Mouse (Mus musculus) embryonic fibroblast, embryonic 13.5 days (primary cell): ENCODE measurements around the gene Gstm5. TPM values are rescaled to one million over a fixed set of nuclear protein-coding genes. Genes with fewer than 3 reads are reported as not detected.

Source experiments
- H3K27ac ChIP-seq: 2 replicates; pipeline ENCODE4 v1.5.1; 2012; ENCODE audit warnings: low read length, control low read depth, inconsistent platforms; ENCODE audit not compliant: insufficient read depth
- H3K4me1 ChIP-seq: 2 replicates; pipeline ENCODE4 v1.6.1; 2011; ENCODE audit warnings: low read length; ENCODE audit not compliant: control insufficient read depth, insufficient read depth
- H3K4me3 ChIP-seq: 2 replicates; pipeline ENCODE4 v1.5.1; 2011; ENCODE audit warnings: mild to moderate bottlenecking, control low read depth, low read length; ENCODE audit not compliant: insufficient read depth
- CTCF ChIP-seq: IDR thresholded peaks from 2 replicates; pipeline ENCODE4 v1.5.1; 2011; ENCODE audit warnings: mild to moderate bottlenecking, control low read depth, low read length, moderate library complexity, borderline replicate concordance; ENCODE audit not compliant: insufficient read depth
- POLR2A ChIP-seq: IDR thresholded peaks from 2 replicates; pipeline ENCODE4 v1.6.1; 2011; ENCODE audit warnings: low read depth, mild to moderate bottlenecking, control low read depth, low read length, moderate library complexity
- polyA plus RNA-seq: library from polyadenylated mRNA; stranded (reverse); fragments of >200 nt; gene quantifications from 2 replicates; pipeline ENCODE4 v1.2.4, GENCODE M21; 2011; ENCODE audit warnings: low read depth; ENCODE audit not compliant: missing spikeins, insufficient read length

Gstm5 gene
- polyA plus RNA-seq, 1 experiment: 75.4 TPM

DNA sequence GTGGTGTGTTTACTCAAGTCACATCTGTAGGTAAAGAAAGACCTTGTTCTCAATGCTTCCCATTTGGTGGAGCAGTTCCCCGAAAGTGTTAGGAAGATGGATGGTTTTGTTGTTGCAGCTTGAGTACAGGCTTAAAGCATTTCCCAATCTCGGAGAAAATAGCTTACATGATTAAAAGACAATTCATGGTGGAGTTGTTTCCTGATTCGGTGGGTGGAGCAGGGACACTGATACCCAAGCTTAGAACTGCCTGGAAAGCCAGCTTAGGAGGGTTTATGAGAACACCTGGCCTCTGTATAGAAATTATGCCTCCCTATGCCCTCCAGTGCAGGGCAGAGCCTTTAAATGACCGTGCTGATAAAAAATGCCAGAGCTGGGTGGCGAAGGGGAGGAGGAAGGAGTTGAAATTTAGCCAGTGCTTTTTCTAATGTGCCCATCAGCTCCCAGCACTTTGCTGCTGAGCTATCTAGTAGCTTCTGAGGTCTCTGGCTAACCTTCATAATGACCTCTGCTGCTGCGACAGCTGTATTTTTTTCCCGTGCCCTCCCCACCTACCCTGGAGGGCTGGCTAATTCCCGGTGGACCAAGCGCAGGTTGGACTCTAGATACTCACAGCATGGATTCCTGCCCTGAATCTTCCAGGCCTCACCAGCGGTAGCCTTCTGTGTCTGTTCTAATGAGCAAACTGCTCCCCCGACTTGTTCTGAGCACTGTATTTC, 5.5 kb downstream of the Gstm5 start:
- no peak overlapping the region for H3K4me3 ChIP-seq
- no peak overlapping the region for H3K27ac ChIP-seq
- no peak for TF ChIP-seq CTCF
- TF ChIP-seq POLR2A: no peak
- H3K4me1 ChIP-seq: no peaks in the 10 kb centered on the region

DNA sequence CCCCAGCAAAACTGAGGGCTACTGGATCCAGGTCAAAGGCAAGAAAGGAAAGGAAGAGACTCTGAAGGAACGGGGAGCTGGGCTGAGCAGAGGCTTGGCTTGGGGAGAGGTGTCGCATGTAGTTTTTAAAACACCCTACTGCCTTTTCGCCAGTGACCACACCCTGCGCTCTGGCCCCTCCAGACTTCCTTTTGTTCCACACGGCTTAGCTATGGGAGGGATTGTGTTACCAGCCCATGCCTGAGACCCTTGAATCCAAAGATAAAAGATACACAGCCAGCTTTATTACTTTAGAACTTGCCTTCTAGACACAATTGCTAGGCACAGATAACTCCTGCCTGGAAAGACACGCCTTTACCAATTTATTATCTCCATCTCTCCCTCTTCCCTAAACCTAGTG, 10.3 kb downstream of the Gstm5 start:
- TF ChIP-seq POLR2A: no peak
- TF ChIP-seq CTCF: no peak
- Histone ChIP-seq H3K4me1 (no peaks in the 10 kb centered on the region), H3K4me3 (no peak overlapping the region), H3K27ac (no peak overlapping the region)

- no peaks in the 10 kb centered on the region for H3K4me1 ChIP-seq
- TF ChIP-seq POLR2A: no peak
- no peak for TF ChIP-seq CTCF
- H3K27ac ChIP-seq: no peak overlapping the region
- H3K4me3 ChIP-seq: no peak overlapping the region
Observed at GRCm38 (mm10) chr3:107916674-107917073, 21.1 kb downstream of the Gstm5 start.

GRCm38 (mm10) chr3:107917097-107917496, 21.5 kb downstream of the Gstm5 start:
- no peaks in the 10 kb centered on the region for H3K4me1 ChIP-seq
- no peak overlapping the region for H3K27ac ChIP-seq
- TF ChIP-seq POLR2A (no peak), CTCF (no peak)
- no peak overlapping the region for H3K4me3 ChIP-seq

DNA sequence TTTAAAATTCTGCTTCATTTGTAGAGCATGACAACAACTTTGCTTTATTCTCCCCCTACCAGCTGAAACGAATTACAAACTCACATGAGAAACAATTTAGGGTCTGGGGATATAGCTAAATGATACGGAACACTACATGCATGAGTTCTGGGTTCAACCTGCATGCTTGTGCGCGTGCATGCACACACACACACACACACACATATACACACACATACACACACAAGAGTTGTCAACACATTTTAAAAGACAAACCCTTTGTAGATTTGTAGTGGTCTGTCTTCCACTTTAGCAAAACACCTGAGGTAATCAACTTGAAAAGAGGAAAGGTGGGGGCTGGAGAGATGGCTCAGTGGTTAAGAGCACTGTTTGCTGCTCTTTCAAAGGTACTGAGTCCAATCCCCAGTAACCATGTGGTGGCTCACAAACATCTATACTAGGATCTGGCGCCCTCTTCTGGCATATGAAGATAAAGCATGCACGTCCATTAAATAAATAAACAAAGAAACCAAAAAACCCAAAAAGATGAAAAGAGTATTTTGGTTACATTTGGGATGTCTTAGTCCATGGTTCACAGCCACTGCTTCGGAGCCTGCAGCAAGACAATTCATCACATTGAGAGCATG, 22.3 kb downstream of the Gstm5 start:
- H3K27ac ChIP-seq: no peak overlapping the region
- no peak for TF ChIP-seq POLR2A
- TF ChIP-seq CTCF: no peak
- H3K4me3 ChIP-seq: no peak overlapping the region
- no peaks in the 10 kb centered on the region for H3K4me1 ChIP-seq

DNA sequence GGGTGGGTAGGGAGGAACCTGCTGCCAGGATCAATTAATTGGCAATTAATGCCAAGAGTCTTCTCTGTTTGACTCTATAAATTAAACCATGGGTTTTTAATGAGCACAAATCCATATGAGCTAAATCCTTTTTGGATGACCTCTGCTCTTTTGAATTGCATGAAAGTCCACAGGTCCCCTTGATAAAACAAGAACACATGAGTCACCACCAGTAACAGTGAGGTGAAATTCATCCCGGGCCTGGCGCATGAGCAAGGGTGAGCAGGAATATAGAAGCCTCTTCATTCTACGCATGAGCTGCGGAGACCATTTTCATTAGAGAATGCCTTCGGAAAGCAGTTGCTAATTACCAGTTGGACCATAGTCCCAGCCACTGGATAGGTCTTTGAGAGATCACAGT, 24.7 kb downstream of the Gstm5 start:
- Histone ChIP-seq H3K27ac (no peak overlapping the region), H3K4me1 (no peaks in the 10 kb centered on the region), H3K4me3 (no peak overlapping the region)
- no peak for TF ChIP-seq POLR2A
- no peak for TF ChIP-seq CTCF

DNA sequence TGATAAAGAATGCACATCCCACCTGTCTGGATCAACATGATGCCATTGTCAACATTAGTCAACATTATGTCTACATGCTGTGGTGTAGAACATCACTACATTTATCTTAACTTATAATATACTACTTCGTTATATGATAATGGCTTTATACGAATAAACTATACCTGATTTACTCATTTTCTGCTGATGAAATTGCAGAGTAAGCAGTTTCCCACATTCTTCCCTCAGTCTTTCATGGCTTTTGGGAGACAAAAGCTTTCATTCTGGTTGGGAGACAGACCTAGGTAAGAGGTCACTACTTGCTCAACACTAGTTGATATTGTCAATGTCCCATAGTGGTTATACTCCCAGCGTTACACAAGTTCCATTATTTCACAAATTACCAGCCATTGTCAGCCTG, 29.7 kb downstream of the Gstm5 start:
- TF ChIP-seq POLR2A: no peak
- no peak for TF ChIP-seq CTCF
- Histone ChIP-seq H3K4me1 (peaks cover 3% of the 10 kb centered on the region; the same call in 1 of the 2 replicates), H3K4me3 (no peak overlapping the region), H3K27ac (no peak overlapping the region)

DNA sequence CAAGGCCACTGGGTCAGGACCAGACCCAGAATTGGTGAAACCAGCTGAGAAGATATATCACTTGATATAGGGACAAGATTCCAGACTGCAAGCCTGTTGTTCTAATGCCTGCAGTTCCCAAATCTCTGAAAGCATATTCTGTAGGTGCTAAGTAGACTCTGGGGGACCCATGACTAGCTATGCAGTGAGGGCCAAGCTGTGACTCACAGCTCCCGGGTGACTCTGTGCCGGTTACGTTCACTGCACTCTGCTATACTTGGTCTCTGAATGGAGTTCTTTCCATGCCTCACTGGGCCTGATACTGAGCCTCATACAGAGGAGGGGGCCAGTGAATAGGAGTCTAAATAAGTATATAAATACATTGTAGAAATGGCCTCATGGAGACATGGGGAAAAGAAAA, 32.2 kb downstream of the Gstm5 start:
- no peak overlapping the region for H3K27ac ChIP-seq
- H3K4me3 ChIP-seq: no peak overlapping the region
- peaks cover 3% of the 10 kb centered on the region; the same call in 1 of the 2 replicates for H3K4me1 ChIP-seq
- TF ChIP-seq POLR2A (no peak), CTCF (no peak)

DNA sequence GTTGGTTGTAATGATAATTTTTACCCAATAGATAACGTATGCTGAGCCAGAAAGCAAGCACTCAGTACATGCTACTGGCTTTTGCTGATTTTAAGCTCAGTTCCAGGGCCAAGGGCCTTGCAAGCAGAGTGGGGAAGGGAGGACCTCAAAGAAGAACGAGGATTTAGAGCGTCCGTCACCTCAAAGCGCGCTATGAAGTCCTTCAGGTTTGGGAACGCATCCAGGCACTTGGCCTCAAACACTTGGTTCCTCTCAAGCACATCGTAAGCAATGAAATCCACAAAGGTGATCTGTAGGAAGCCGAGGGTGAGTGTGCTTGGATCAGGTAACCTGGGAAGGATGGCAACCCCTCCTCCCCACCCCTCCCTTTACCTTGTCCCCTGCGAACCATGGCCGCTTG, 33.1 kb downstream of the Gstm5 start:
- TF ChIP-seq POLR2A (no peak), CTCF (no peak)
- no peak overlapping the region for H3K4me3 ChIP-seq
- H3K4me1 ChIP-seq: peaks cover 3% of the 10 kb centered on the region; the same call in 1 of the 2 replicates
- H3K27ac ChIP-seq: no peak overlapping the region

- H3K27ac ChIP-seq: no peak overlapping the region
- H3K4me1 ChIP-seq: peaks cover 3% of the 10 kb centered on the region; the same call in 1 of the 2 replicates
- TF ChIP-seq POLR2A (no peak), CTCF (no peak)
- H3K4me3 ChIP-seq: no peak overlapping the region
Observed at GRCm38 (mm10) chr3:107929243-107929642, 33.6 kb downstream of the Gstm5 start.
